Mouse (Mus musculus) gastrocnemius, adult 18-20 months (tissue): Measurements from ENCODE around the gene Fam210b. TPM values are rescaled to one million over a fixed set of nuclear protein-coding genes. Genes with fewer than 3 reads are reported as not detected.

Experiments used
- DNase-seq: peaks from one replicate; pipeline ENCODE4 v3.0.0; 2021; ENCODE audit warnings: low spot score
- total RNA-seq, 2 experiments: library from RNA; stranded (reverse); gene quantifications; 2 replicates each; pipeline ENCODE4 v1.2.3; 2021

Gene Fam210b
- total RNA-seq, 2 experiments from 2014 or later: 5.3 to 6.1 TPM

DNA sequence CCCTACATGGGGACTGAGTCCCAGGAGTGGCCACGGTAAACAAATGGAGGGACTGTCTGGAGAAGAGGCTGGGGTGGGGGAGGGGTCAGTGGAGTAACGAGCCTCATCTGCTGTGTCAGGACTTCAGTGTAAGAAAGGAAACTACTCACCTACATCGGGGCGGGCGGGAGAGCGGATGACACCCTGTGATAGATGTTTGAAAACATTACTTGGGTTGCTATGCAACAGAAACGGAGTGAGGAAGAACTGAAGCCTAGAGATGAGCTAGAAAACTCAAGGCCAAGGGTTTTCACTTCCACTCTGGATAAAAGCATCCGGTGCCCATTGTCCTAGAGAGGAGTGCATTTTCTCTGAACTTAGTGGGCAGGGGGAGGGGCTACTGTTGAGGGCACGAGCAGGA lies 54.5 kb downstream of the Fam210b start:
- no peak for DNase-seq

DNA sequence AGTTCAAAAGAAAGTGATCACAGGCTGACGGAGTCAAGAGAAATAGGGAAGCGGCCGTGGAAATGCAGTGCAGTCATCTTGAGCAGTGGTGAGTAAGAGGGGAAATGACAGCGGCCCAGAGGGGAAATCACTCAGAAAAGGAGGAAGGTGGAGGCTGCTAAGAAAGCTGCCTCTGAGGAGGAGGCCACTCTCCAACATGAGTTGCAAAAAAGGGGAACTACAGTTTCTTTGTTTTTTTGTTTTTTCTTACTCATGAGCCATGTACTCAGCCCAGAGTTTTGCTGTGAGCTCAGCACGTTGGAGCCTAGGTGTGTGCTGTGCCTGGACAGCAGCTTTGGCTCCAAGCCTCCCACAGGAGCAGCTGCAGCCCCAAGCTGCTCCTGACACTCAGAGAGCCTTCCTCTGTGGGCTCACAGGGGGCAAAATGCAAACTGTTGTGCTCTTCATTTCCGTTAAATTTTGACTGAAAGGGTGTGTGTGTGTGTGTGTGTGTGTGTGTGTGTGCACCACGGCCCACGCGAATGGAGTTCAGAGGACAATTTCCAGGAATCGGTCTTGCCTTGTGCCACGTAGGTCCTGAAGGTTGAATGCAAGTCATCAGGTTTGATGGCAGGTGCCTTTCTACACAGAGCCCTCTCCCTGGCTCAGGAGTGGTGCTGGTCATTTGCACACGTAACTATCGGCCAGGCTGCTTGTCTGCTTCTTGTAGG lies 55.9 kb downstream of the Fam210b start:
- DNase-seq: no peak

DNA sequence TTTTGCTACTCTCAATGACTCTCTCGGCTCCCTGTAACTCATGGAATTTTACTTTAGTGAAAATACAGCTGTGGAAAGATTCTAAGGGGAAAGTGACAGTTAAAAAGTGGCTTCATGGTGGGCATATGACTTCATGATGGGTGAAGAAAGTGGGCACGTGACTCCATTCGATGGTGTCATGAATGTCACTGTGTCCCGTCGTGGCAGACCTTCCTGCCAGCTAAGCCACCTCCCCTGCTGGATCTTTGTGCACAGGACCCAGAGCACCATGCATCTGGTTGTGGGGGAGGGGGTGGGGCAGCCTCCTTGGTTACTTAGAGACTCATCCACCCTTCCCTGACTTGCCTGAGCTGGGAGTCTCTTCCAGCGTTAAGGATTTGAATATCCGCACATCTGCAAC lies 58.9 kb downstream of the Fam210b start:
- no peak for DNase-seq

DNA sequence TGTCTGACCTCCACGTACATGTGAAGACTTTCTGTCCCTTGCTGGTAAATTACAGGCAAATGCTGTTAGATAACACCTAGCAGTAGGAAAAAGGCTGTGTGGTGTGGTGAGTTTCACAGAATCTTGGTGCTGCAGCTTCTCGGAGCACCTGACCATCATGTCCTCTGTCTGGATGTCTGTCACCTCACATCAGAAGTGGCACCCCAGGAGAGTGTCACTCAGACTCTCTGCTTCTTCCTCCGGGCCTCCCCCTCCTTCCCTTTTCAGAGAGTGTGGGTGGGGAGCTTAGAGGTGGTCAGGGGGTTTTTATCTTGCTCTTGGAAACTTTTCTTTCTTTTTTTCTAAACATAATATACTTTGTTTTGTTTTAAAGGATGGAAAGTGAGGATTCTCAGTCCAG lies 59.6 kb downstream of the Fam210b start:
- DNase-seq: no peak

Other genes starting within 250 kb of the Fam210b start
- not detected for gene Mc3r, start 97.1 kb upstream of the Fam210b start, total RNA-seq
- gene Aurka, start 25.0 kb downstream of the Fam210b start, total RNA-seq: 10 to 100 TPM in 1 of 2 experiments, 1 to 10 TPM in 1; 7.5 to 15.0 TPM
- 10 to 100 TPM; 17.3 to 17.6 TPM for gene Cstf1, start 25.1 kb downstream of the Fam210b start, total RNA-seq
- gene Cass4, start 48.2 kb downstream of the Fam210b start, total RNA-seq: under 1 TPM; 0.14 to 0.38 TPM
- gene Rtf2, start 95.0 kb downstream of the Fam210b start, total RNA-seq: 10 to 100 TPM; 27.9 to 30.8 TPM
- gene Gcnt7, start 113.0 kb downstream of the Fam210b start, total RNA-seq: not detected
- under 1 TPM in 1 of 2 experiments, not detected in 1; 0.34 TPM for gene Fam209, start 127.0 kb downstream of the Fam210b start, total RNA-seq
- gene Tfap2c, start 204.0 kb downstream of the Fam210b start, total RNA-seq: not detected